Mouse (Mus musculus) spleen, adult 2 months (tissue): ENCODE measurements around the gene Spns3.

Source experiments
- CTCF ChIP-seq: fragments of 200-500 bp; IDR thresholded peaks from 2 replicates; pipeline ENCODE4 v1.5.1; 2011; ENCODE audit warnings: mild to moderate bottlenecking, inconsistent platforms; ENCODE audit not compliant: insufficient read depth, insufficient read length, insufficient replicate concordance; ENCODE audit errors: extremely low read depth
- POLR2A ChIP-seq: fragments of 200-500 bp; IDR thresholded peaks from 2 replicates; pipeline ENCODE4 v1.6.1; 2011; ENCODE audit warnings: low read depth, low read length, inconsistent platforms

GRCm38 (mm10) chr11:72489397-72489796, 60.9 kb downstream of the Spns3 start:
- no peak for TF ChIP-seq CTCF
- TF ChIP-seq POLR2A, result no peak
